Mouse (Mus musculus) embryonic fibroblast, embryonic 13.5 days (primary cell): Measurements from ENCODE around the gene Acsbg1. TPM values are rescaled to one million over a fixed set of nuclear protein-coding genes. Genes with fewer than 3 reads are reported as not detected.

ENCODE experiments used
- H3K27ac ChIP-seq: 2 replicates; pipeline ENCODE4 v1.5.1; 2012; ENCODE audit warnings: low read length, control low read depth, inconsistent platforms; ENCODE audit not compliant: insufficient read depth
- H3K4me1 ChIP-seq: 2 replicates; pipeline ENCODE4 v1.6.1; 2011; ENCODE audit warnings: low read length; ENCODE audit not compliant: control insufficient read depth, insufficient read depth
- H3K4me3 ChIP-seq: 2 replicates; pipeline ENCODE4 v1.5.1; 2011; ENCODE audit warnings: mild to moderate bottlenecking, control low read depth, low read length; ENCODE audit not compliant: insufficient read depth
- CTCF ChIP-seq: IDR thresholded peaks from 2 replicates; pipeline ENCODE4 v1.5.1; 2011; ENCODE audit warnings: mild to moderate bottlenecking, control low read depth, low read length, moderate library complexity, borderline replicate concordance; ENCODE audit not compliant: insufficient read depth
- POLR2A ChIP-seq: IDR thresholded peaks from 2 replicates; pipeline ENCODE4 v1.6.1; 2011; ENCODE audit warnings: low read depth, mild to moderate bottlenecking, control low read depth, low read length, moderate library complexity
- polyA plus RNA-seq: library from polyadenylated mRNA; stranded (reverse); fragments of >200 nt; gene quantifications from 2 replicates; pipeline ENCODE4 v1.2.4, GENCODE M21; 2011; ENCODE audit warnings: low read depth; ENCODE audit not compliant: missing spikeins, insufficient read length

Gene Acsbg1
- 0.55 and 0.56 TPM in 2 replicates for polyA plus RNA-seq

DNA sequence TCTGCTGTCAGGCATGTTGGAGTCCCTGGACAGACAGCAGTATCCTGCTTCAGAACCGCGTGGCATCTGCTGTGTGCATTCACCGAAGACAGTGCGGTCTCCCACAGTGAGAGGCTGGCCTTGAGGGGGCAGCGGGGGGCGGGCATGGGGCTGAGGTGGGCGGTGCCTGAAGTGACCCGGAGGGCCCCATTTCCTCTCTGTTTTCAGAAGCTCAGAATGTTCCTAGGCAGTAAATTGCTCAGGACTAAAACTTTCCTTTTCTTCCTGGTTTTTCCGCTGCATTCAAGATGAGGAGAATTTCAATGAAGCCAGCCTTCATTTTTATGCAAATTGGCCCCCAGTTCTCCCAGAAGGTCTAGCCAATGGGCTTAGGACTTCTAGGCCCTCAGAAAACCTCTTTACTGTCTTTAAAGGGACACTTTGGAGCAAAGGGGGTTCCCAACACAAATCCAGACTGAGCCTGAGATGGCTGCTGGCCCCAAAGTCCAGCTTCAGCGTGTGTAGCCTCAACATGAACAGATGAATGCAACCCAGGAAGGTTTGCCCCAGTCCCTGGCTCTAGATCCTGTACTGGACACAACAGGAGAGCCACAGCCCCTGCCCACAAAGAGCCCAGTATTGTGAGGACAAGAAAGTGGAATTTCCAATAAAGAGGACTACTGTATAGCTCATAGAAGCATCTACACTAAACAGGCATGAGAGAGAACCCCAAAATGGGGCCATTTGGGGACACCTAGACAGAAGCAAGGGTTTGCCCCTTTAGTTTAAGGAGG lies at the start of gene Acsbg1:
TSS of gene Acsbg1 (minus strand) at position 266 of the 773 bp plus-strand sequence.
- no peak within 1 kb of the TSS for H3K4me3 ChIP-seq
- no peaks in the 10 kb centered on the region for H3K4me1 ChIP-seq
- TF ChIP-seq POLR2A (no peak), CTCF (no peak)
- no peak within 1 kb of the TSS for H3K27ac ChIP-seq

DNA sequence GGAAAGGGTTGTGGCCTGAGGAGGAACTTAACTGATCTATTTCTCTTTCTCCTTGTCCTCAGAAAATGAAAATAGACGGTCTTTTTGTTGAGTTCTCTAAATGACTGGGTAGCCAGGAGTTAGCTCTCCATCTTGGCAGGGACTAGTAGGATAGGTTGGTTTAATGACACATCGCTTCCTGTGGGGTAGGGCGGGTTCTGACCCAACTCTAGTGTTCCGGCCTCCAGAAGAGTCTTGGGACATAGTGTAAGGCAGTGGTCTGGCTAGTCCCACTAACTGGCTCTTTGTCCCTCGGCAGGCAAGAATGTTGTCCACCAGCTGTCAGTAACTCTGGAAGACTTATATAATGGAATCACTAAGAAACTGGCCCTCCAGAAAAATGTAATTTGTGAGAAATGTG lies 46.4 kb upstream of the Acsbg1 start:
- Histone ChIP-seq H3K27ac (no peak overlapping the region), H3K4me1 (peaks cover 6% of the 10 kb centered on the region), H3K4me3 (no peak overlapping the region)
- TF ChIP-seq CTCF (no peak), POLR2A (no peak)

DNA sequence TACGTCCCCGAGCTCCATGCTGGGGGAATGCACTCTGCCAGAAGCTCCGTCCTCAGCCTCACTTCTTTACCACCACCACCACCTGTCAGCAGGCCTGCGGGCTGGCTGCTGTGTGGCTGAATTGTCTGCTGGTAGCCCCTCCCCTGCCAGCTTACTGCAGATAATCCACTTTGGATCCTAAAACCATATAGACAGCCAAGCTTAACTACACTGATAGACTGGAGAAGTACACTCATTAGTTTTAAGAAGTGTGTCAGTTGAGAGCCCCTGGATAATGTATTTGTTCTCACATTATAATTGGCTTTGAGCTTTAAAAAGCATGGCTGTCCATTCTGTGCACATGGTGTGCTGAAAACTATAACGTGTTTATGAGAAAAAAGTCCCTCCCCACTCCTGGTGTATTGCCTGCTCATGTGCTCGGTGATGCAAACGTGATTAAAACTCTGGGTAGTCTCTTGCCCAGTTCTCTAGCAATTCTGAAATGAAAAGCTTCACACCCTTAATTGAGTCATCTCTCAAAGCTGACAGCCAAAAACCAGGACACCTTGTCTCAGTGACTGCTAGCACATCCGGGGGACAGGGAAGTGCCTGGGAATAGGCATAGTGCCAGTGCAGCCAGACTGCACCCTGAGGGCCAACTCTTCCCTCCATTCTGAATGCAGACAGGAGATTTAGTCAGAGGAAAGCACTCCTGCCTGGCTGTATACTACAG lies 45.8 kb upstream of the Acsbg1 start:
- Histone ChIP-seq H3K4me1 (peaks cover 9% of the 10 kb centered on the region), H3K4me3 (no peak overlapping the region), H3K27ac (no peak overlapping the region)
- no peak for TF ChIP-seq CTCF
- no peak for TF ChIP-seq POLR2A

DNA sequence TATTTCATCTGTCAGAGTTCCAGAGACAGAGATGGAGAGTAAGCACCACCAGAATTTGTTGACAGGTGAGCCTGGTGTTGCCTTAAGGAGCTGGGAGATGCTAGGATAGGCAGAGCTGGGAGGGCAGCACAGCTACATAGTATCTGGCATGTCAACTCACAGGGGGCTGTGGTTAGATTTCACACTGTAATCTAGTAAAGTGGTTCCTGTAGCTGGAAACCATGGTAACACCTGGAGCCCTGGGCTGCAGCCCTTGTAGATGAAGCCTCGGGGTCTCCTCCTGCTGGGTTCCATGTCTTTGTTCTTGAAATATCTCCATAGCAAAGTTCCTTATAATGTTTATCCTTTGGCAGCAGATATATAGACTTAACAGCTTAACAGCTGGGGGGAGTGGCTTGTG lies 43.9 kb upstream of the Acsbg1 start:
- Histone ChIP-seq H3K4me3 (no peak overlapping the region), H3K4me1 (peaks cover 9% of the 10 kb centered on the region), H3K27ac (no peak overlapping the region)
- TF ChIP-seq POLR2A (no peak), CTCF (no peak)

DNA sequence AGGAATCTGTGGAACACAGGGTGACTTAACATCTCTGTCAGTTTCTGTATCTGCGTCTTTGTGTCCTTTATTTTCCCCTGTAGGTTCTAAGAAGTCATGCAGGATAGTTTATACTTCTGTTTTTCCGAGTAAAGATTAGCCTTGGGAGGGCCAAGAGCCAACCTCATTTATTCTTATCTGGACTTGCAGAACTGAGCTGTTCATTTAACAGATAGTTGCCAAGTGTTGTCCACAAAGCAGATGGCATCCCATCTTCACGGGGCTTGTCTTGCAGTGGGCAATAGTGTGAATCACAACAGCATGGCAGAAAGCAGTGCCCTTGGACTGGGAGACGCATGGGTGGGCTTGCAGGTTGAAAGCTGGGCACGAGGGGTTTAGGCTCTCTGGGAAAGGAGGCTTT lies 42.7 kb upstream of the Acsbg1 start:
- no peak overlapping the region for H3K27ac ChIP-seq
- no peak overlapping the region for H3K4me3 ChIP-seq
- H3K4me1 ChIP-seq = peaks cover 9% of the 10 kb centered on the region
- TF ChIP-seq POLR2A (no peak), CTCF (no peak)

DNA sequence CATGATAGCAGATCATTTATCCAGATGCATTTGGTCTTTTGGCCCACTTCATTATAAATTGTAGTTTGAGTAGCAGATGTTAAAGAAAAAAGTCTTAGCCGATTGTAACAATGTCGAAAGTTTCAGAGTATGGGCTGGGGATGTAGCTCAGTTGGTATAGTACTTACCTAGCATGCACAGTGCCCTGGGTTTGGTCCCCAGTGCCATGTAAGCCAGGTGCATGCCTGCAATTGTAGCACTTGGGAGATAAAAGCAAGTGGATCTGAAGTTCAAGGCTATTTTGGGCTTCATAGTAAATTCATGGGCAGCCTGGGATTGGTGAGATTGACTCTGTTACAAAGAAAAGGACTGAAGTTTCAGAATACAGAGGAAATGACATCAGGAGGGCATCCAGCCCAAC lies 40.9 kb upstream of the Acsbg1 start:
- H3K4me3 ChIP-seq = no peak overlapping the region
- peaks cover 9% of the 10 kb centered on the region for H3K4me1 ChIP-seq
- H3K27ac ChIP-seq = no peak overlapping the region
- TF ChIP-seq POLR2A = no peak
- no peak for TF ChIP-seq CTCF

DNA sequence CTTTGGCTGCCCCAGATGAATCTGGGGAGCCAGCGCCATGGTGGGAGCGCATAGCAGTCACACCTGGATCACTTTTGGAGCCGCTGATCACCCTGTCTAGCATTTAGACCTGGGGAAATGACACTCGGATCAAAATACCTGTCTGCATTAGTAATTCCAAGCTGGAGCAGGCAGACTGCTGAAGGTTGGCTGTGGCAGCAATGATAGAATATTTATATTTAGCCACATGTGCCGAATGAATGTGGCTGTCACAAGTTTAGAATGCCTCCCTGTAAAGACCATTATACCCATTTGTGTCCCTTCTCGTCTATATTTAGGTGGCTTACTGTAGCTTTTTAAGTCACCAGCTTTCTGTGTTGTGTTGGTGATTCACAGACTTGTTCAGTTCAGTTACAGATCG lies 39.1 kb upstream of the Acsbg1 start:
- TF ChIP-seq POLR2A (no peak), CTCF (no peak)
- no peak overlapping the region for H3K27ac ChIP-seq
- H3K4me1 ChIP-seq = peaks cover 9% of the 10 kb centered on the region
- peak overlapping the region; percentile 72 for H3K4me3 ChIP-seq

DNA sequence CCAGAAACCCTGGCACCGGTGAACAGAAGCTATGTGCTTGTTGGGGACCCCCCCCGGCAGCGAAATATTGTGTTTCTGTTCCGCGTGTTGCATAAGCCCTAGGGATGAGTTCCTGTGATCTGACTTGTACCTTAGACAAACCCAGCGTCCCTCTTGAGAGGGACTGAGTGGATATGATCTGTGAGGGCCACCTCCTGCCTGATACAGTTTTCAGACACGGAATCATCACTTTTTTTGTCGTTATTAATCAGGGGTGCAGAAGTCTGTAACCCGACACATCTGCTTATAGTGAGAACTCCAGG lies 38.5 kb upstream of the Acsbg1 start:
- Histone ChIP-seq H3K4me3 (peak overlapping the region; percentile 72), H3K27ac (no peak overlapping the region), H3K4me1 (peaks cover 9% of the 10 kb centered on the region)
- TF ChIP-seq CTCF (no peak), POLR2A (no peak)

DNA sequence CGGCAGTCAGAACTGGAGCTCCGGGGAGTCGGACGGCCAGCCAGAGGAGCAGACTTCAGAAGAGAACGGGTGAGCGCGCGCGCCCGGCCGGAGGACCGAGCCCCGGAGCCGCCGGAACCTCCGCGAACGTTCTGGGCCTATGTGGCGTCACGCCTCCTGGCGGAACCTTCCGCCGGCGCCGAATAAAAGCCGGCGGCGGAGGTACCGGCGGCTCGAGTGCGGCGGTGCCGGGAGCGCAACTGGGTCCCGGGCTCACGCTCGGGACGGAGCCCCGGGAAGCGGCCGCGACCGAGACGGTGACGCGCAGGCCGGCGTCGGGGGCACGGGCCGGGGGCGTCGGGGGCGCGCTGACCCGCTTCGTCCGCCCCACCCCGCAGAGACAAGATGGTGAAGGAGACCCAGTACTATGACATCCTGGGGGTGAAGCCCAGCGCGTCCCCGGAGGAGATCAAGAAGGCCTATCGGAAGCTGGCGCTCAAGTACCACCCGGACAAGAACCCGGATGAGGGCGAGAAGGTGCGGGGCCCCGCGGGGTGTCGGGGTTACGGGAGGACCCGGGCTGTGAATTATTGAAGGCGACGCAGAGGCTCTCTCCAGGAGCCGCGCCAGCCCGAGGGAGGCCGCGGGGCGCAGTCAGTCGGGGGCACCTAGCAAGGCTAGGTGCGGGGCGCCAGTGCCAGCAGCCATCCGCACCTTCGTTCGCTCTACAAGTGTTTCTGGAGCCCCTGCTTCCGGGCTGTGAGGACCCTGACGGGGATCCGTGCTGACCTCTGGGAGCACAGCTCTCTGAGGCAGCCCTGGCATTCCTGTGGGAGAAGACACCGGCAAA lies 37.9 kb upstream of the Acsbg1 start:
- no peak overlapping the region for H3K27ac ChIP-seq
- TF ChIP-seq CTCF (no peak), POLR2A (peak; percentile 88; the same call in 1 of the 2 replicates)
- H3K4me1 ChIP-seq = peaks cover 9% of the 10 kb centered on the region
- H3K4me3 ChIP-seq = peak overlapping the region; percentile 72

DNA sequence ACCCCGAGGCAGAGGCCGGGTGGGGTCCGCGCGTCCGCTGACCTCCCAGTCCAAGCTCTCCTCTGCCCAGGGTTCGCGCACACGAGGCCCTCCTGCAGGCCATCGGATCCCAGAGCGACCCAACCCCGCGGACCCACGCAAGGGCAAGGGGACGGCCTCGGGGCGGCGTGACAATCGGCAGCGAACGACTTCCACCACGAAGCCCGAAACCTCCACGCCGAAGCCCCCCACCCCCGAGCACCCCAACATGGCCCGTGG lies 37.3 kb upstream of the Acsbg1 start:
- peak overlapping the region; percentile 72 for H3K4me3 ChIP-seq
- no peak for TF ChIP-seq POLR2A
- no peak for TF ChIP-seq CTCF
- peaks cover 9% of the 10 kb centered on the region for H3K4me1 ChIP-seq
- H3K27ac ChIP-seq = no peak overlapping the region
